Mouse (Mus musculus) kidney, postnatal 25 days (tissue): ENCODE data around the gene Fam131a.

Experiments
- DNase-seq, 2 experiments: peaks; one replicate each; pipeline ENCODE4 v3.0.0; 2021; ENCODE audit warnings: mixed read lengths in 2 of 2

Fam131a gene

DNA sequence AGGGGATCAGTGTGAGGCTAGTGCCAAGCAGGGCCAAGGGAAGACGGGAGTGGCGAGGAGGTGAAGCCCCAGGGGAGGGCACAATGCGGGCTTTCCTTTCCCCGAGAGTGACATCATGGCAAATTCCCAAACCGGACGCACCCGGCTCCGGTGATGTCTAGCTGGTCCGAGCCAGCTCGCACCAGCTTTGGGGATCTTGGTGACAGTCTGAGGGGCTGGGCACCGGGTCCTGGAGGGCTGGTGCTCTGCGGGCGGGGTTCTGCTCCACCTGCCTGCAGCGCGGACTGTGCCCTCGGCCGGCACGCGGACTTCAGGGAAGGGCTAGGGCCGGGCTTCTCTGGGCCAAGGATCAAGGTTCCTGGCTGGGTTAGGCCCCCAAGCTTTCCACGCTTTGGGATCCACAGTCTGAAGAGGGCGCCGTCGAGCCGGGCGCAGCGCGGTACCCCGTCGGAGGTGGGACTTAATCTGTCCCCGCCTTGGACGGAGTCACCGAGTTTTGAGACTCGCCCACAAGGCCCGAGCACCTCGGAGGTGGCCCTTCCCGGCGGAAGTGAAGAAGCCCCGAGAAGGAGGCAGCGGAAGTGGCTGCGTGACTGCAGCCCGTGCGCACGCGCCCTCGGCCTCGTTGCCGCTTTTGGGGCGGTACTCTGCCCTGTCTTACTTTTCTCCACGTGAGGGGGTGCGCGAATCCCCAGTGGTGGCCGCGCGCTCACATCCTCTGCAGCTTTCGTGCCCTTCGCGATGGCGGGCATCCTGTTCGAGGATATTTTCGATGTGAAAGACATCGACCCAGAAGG, 24.3 kb downstream of the Fam131a start, which contains the start of the genes Polr2h and Clcn2:
Polr2h (plus strand) TSS at position 485 of the 797 bp plus-strand sequence.
Clcn2 (minus strand) TSS at position 566 of the 797 bp plus-strand sequence.
- peak; percentile 97 to 99 for DNase-seq

DNA sequence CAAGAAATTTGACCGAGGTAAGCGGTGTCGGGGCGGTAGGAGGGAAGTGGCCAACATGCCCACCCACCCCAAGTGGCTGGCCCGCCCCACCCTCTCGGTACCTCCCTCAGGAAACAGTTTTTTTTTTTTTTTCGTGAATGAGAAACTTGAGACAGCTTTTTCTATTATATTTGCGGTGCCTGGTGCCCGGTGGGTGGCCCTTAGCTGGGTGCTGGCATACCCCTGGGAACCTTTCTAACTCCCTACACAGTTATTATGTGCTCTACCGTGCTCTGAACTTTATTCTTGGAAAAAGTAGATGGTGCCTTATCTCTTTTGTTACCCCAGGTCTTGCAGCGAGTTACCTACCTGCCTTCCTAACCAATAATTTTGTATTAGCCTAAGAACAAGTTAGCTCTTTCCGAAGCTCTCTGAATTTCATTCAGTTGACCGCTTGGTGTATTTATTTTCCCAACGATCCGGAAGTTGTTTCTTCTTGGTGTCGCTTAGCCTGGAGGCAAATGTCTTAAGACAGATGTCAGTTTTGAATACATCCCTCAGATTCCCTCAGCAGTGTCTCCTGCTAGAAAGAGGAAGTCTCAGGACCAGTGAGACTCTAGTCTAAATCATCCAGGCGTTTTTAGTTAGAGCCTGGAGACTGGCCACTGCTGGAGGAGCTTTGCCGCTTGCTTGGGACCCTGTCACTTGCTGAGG, 25.1 kb downstream of the Fam131a start:
- no peak for DNase-seq

DNA sequence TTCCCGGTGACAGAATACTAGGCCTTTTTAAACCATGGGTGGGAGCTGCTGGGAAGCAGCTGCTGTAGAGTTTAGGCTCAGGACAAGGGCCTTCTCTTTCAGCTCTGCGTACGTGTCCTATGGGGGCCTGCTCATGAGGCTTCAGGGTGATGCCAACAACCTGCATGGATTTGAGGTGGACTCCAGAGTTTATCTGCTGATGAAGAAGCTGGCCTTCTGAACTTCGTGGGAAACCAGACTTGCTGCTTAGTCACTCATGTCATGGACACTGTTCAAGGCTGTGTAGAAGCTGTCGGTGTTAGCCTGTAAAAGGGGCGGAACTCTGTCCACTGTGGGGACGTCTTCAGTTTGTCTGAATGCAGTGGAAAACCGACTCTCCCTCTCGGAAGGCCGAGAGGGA, 28.8 kb downstream of the Fam131a start:
- DNase-seq: no peak

DNA sequence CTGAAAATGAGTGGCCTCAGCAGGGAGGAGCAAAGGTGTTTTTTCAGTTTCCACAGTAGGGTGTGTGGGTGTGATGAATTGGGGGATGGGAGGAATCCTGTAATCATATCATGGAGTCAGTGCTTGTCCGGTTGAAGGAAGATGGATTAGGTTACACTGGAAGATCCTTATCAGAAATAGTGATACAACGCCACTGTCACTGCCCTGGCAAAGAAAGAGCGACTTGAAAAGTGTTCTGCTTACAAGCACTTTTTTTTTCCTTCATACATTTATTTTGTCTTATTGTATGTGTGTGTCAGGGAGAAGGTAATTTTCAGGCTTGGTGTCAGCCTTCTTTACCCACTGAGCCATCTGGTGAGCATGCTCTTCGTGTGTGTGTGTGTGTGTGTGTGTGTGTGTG, 29.7 kb downstream of the Fam131a start:
- DNase-seq: no peak

DNA sequence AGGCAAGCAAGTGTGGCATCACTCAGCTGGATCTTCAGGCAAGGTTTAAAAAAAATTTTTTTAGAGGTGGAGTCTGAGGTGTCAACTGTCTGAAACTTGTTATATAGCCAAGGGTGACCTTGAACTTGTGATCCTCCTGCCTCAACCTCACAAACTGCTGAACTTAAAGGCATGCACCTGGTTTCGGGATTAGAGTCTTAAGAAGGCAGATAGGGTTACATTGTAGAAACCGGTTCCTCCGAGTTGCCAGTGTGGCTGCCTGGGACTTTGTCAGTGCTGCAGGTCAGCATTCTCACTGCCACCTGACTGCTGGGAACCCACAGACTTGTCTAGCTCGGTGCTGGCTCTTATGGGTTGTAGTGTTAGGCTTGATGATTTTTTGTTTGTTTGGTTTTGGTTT, 30.2 kb downstream of the Fam131a start:
- DNase-seq: no peak

DNA sequence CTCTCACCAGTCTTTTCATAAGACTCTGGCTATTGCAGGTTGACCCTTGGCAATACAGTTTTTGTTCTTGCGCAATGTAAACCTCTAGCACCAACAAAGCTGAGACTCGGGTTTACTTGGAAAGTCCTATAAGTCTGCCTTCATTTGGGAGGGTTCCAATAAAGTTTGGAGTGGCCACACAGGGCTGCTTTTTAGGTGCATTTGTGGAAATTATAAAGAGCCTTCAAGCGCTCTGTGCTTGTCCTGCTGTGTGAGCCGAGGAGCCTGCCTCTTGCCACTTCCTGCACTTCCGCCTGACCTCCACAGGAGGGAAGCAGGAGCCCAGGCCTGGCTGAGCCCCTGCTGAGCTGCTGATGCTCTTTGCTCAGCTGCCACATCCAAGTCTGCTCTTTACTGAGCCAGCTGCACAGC, 31.3 kb downstream of the Fam131a start:
- peak; percentile 67 to 83 for DNase-seq

DNA sequence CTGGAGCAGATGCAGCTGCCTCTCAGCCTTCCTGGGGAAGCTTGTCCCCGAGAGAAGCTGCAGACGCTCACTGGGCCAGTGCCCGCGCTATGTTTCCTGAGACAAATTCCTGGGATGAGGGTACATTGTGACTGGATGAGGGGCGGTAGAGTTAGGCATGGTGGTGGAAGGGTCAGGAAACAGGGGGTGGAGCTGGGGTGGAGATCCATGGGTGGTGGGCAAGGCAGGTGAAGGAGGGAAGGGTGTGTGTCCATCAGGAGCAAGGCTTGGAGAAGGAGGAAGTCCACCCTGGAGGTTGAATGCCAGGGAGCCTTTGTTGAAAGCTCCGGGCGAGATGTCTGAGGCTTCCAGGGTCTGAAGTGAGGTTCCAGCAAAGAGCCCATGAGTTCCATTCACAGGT, 32.3 kb downstream of the Fam131a start:
- no peak for DNase-seq

DNA sequence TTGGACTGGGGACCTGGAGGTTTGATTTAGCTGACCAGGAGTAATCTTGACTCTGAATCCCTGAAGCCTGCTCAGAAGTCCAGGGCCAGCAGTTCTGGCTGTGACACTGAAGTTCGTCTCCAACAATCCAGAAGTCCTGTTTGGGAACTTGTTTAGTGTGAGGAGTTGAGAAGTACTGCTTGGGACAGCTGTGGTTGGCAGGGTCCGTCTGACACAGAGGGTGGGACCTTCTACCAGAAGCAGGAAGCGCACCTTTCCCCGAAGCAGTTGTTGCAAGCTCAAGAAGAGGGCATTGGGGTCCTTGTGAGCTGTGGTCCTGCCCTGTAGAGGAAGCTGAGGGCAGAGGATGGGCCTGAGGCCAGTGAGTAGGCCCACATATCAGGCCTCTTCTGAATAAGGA, 32.7 kb downstream of the Fam131a start:
- no peak for DNase-seq

DNA sequence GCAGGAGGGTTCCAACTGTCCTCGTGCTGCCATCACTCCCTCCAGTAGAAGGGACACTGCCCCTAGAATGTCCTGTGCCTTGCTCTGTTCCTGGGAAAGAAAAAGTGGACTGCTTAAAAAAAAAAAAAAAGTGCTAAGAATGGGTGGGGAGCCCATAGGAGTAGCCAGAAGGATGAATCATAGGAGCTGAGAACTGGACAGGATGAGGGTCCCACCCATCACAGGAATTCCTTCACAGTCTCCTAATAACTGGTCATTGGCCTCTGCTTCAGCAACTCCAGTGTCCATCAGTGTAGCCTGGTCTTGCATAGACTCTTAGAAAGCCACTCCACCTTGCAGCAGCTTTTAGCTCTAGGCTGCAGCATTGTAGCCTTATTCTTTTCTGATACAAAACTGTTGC, 33.3 kb downstream of the Fam131a start:
- DNase-seq: no peak

DNA sequence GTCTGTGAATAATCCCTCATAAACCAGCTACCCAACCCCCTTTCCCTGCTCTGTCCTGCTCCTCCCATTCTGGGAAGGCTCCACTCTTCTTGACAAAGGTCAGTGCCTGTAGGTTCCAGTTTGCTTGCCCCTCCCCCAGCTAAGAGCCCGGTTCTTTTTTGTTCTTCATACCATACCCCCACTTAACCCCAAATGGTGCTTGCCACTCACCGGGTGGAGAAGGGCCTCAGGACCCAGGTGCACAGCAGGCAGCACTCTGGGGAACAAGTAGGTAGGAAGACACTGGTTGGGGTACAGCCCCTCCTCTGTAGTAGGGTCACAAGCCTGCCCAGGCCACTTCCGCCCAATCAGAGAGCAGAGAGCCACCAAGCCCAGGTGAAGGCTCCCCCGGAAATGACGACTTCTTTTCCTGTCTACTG, 37.3 kb downstream of the Fam131a start:
- peak; percentile 69 to 84 for DNase-seq

DNA sequence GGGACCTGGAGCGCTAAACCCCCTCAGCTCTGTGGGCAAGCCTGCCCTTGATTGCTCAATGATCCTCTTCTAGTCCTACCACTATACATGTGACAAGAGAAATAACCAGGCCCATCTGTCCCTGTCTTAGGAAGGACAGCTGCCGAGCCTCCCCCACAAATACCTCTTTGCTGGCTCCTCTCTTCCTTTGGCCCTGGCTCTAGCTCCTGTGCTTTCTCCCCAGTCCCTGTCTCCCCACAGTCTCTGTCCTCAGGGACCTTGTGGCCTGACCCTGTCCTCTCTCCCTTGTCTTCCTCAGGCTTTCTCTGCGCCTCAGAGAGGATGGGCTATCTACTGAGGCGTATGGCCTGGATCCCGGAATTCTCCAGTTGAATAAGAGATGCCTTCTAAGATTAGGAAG, 38.6 kb downstream of the Fam131a start:
- DNase-seq: no peak

DNA sequence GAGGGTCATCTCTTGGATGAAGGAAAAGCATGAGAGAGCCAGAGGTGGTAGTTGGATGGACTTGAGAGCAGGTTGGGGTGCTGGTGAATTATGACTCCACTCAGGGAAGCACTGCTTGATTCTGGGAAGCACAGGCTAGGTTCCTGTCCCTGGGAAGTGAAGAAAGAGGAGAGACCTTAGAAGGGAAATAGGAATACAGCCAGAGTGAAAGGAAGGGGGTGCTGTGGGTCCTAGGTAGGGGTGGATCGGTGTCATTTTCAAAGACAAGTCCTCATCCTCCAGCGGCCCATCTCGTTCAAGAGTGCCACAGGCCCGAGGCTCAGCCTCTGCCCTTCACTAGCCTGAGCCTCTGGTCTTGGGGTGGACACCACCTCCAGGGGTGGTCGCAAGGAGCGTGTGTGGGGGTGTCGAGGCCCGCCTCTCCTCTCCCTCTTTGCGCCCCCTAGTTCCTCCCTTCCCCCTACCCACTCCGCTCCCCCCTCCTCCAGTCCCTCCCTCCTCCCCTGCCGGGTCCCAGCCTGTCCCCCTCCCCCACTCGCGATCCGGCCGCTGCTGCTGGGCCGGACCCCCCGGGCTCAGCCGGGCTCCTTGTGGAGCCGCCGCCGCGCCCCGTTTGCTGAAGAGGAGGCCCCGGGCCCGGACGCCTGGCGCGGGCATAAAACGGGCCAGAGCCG, 39.3 kb downstream of the Fam131a start:
- DNase-seq: no peak

DNA sequence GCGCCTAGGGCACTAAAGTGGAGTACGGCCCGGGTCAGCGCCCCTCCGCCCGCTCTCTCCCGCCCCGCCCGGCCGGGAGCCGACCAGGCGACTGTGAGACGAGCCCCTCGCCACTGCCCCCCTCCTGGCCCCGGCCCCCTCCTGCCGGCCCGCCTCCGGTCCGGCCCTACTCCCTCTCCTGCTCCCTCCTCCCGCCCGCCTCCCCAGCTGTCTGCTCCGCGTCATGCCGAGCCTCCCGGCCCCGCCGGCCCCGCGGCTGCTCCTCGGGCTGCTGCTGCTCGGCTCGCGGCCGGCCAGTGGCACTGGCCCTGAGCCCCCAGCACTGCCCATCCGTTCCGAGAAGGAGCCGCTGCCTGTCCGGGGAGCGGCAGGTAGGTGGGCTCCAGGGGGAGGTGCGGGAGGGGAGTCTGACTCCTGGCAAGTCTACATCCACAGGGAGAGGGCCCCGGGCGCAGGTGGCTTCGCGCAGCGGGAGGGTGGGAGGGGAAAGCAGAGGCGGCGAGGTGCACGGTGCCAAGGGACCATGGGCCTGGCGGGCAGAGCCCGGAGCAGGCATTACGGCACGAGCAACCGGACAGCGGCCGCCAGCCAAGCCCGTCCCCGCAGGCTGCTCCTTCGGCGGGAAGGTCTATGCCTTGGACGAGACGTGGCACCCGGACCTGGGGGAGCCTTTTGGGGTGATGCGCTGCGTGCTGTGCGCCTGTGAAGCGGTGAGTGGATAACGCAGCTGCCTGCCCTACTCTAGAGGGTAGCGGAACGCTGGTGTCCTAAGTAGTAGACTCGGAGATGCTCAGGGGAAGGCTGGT, 40.1 kb downstream of the Fam131a start, which contains the start of gene Chrd:
Chrd (plus strand) TSS at position 203 of the 806 bp plus-strand sequence.
- DNase-seq: peak; percentile 56 to 83

DNA sequence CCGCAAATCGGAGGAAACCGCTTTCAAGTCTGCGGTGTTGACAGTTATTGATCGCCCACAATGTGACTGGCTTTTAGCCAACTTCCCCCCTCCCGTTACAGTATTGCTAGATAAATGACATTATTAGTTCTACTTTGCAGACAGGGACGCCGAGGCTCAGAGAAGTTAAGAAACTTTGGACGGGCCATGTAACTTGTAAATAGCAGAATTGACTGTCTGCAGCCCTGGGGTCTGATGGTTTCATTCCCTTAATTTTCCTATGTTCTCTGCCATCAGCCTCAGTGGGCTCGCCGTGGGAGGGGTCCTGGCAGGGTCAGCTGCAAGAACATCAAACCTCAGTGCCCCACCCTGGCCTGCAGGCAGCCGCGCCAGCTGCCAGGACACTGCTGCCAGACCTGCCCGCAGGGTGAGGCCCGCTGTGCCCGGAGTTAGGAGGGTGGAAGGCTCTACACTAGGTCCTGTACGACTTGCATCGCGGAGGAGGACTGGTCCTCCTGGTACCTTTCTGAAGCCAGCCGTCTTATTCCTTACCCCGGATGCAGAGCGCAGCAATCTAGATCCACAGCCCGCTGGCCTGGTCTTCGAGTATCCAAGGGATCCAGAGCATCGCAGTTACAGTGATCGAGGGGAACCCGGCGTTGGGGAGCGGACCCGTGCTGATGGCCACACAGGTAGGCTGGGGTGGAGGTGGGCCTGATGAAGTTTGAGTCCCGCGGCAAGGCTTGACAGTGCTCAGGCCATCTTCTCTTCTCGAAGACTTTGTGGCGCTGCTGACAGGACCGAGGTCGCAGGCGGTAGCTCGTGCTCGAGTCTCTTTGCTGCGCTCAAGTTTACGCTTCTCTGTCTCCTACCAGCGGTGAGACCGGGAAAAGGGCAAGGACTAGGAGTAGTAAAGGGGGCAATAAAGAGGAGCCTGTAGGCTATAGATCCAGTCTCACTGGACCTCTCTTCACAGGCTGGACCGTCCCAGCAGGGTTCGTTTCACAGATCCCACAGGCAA, 41.0 kb downstream of the Fam131a start, which contains the start of gene Thpo:
Thpo (minus strand) TSS at position 781 of the 1,000 bp plus-strand sequence.
- no peak for DNase-seq

DNA sequence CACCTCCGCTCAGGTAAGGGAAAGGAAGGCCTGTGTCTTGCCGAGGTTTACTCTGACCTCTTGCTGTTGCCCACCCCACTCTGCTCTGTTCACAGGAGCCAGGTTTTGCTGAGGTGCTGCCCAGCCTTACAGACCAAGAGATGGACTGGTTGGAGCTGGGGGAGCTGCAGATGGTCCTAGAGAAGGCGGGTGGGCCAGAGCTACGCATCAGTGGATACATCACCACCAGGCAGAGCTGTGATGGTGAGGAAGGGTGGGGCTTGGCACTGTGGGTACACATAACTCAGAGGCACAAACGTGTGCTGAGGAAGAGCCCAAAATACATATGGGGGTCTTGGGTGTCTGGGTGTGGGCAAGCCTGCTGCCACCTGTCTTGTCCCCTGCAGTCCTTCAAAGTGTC, 42.6 kb downstream of the Fam131a start:
- no peak for DNase-seq

DNA sequence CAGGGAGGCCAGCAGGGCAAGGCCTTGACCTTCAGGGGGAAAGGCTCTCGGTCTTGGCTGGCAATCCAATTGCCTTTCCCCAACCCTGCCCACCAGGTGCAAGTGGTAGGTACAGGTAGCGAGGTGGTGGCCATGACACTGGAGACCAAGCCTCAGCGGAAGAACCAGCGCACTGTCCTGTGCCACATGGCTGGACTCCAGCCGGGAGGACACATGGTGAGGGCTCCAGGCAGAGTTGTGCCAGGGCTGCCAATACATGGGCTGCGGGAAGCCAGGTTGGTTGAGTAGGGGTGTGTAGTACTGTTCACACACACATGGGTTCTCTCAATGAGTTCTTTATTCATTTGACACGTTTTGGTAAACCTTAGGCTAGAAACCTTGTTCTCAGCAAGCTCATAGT, 43.1 kb downstream of the Fam131a start:
- no peak for DNase-seq

DNA sequence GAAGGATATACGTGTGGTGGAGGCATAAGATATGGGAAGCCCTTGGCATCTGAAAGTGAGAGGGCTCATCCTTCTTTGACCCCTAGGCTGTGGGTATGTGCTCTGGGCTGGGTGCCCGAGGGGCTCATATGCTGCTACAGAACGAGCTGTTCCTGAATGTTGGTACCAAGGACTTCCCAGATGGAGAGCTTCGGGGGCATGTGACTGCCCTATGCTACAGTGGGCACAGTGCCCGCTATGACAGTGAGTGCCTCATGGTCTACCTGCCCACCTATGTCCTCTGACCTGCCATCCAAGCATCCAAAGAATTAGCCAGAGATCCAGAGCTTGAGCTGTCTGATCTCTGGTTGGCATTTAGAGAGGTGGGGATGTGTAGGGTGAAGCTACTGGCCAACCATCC, 43.8 kb downstream of the Fam131a start:
- no peak for DNase-seq

DNA sequence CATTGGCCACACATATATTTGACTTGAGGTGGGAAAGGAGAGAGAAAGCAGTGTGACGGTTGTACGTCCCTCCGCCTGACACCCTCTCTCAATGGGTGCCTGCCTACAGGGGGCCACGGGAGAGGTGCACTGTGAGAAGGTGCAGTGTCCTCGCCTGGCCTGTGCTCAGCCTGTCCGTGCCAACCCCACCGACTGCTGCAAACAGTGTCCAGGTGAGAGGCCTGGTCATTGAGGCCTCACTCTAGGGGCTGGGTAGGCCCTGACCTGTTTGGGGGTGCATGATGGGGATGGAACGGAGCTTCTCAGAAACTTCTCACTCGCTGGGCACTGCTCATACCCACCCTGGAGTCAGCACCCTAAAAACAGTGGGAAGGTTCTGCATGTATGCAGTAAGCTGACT, 46.8 kb downstream of the Fam131a start:
- DNase-seq: no peak

DNA sequence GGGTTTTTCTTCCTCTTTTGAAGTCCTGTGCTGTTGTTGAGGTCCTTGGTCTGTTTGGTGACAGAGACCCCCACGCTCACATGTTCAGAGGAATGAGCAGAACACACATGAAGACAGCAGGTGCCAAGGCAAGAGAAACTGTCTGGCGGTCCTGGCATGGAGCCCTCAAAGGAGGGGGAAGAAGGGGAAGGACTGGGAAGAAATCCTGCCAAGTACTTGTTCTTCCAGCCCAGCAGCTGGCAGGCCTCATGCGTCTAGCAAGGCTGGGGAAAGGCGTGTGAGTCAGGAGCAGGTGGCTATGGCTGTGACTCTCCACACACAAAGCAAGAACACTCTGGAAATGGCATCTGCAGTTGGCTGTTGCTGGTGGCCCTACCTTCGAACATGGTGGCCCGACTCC, 53.6 kb downstream of the Fam131a start:
- peak in 1 of 2 experiments; percentile 44 for DNase-seq

DNA sequence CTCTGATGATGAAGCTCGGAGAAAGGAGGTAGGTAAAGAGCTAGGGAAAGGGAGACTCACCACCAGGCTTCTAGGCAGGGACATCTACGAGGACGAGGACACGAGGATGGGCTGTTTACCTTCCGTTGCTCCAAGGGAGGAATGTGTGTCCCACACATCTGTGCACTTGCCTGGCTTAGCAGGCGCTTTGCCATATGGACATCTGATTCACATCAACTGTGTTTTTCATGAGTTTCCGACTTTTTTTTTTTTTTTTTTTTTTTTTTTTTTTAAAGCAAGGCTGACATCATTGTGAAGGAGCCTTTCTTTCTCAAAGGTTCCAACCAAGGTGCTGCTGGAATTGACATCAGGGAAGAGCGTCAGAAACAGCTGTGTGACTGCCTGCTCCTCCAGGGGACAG, 57.5 kb downstream of the Fam131a start:
- DNase-seq: no peak
